Mouse (Mus musculus) yolk sac, embryonic 10.5 days (tissue): ENCODE results near the gene Tm7sf3.

Source experiments
- DNase-seq: peaks from one replicate; pipeline ENCODE4 v3.0.0-alpha.2; 2017; ENCODE audit warnings: low spot score

The Tm7sf3 gene

GRCm38 (mm10) chr6:146660591-146660990, 18.0 kb upstream of the Tm7sf3 start:
- no peak for DNase-seq

DNA sequence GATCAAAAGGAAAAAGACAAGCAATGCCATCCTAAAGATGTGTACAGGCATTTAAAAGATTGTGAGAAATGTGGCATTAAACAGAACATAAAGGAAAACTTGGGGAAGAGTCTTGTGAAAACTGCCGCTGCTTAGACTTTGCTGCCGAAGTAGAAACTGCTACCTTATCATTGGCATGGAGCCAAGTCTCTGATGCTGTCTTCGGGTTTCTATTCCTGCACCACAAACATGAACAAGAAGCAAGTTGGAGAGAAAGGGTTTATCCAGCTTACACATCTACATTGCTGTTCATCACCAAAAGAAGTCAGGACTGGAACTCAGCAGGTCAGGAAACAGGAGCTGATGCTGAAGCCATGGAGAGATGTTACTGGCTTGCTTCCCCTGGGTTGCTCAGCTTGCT, 10.6 kb upstream of the Tm7sf3 start:
- no peak for DNase-seq

- no peak for DNase-seq
Observed at GRCm38 (mm10) chr6:146651431-146651830, 8.8 kb upstream of the Tm7sf3 start.

DNA sequence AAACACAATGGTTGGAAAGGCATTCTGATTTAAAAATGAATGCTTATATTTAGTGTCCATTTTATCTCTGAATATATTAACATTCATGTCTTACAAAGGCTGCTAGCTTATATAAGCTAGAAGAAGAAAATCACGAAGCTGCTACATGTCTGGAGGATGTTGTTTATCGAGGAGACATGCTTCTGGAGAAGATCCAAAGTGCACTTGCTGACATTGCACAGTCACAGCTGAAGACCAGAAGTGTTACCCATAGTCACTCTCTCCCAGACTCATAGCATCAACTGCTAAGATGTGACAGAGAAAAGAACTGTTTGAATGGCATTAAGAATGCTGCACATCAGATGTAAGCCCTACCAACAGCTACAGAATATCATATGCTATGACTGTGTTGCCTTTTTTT, 7.4 kb upstream of the Tm7sf3 start:
- no peak for DNase-seq

GRCm38 (mm10) chr6:146643184-146643570, 553 bp upstream of the Tm7sf3 start:
- peak; percentile 60 for DNase-seq

- no peak for DNase-seq
Observed at GRCm38 (mm10) chr6:146641621-146642210, 908 bp downstream of the Tm7sf3 start.

DNA sequence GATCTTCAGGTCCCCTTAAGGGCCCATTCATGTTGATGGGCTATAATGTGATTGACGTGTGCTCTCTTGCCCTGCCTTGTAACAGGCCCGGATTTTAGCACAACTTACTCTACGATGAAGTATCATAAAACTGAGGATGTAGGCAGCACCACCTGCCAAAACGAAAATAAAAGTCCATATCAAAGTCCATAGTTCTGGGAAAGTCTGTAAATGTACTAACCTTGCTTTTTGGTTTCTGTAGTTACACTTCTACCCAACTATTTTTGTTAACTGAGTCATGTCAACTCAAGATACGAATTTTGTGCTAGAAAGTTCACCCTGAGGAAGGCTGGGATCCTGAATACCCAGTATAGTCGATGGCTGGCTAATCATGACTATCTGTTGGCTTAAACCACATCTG, 1.6 kb downstream of the Tm7sf3 start:
- no peak for DNase-seq

- no peak for DNase-seq
Observed at GRCm38 (mm10) chr6:146640068-146640965, 2.3 kb downstream of the Tm7sf3 start.

GRCm38 (mm10) chr6:146636482-146636881, 6.1 kb downstream of the Tm7sf3 start:
- DNase-seq, result no peak

DNA sequence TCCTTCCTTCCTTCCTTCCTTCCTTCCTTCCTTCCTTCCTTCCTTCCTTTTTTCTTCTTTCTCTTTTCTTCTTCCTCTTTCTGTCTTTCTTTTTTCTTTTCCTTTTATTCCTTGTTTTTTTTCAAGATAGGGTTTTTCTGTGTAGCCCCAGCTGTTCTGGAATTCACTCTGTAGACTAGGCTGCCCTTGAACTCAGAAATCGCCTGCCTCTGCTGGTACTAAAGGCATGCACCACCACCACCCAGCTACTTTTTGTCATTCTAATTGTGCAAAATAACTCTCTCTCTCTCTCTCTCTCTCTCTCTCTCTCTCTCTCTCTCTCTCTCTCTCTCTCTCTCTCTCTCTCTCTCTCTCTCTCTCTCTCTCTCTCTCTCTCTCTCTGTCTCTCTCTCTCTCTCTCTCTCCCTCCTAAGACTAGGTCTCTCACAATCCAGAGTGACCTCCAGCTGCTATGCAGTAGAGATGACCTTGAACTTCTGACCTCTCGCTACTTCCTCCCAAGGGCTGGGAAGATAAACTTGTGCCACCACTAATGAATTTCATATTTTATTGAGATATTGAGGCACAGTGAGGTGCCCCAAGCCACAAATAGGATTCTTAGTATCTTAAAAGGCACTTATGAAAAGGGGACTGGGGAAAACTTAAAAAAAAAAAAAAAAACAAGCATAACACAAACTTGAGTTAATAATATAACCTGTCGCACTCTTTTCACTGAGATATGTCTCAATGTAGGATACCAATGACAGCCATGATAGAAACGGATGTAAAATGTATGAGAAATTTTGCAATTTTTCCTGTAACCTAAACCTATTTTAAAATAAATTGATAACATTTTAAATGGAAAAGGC, 7.6 kb downstream of the Tm7sf3 start:
- no peak for DNase-seq

- DNase-seq, result peak; percentile 69
Observed at GRCm38 (mm10) chr6:146634015-146634722, 8.5 kb downstream of the Tm7sf3 start.

DNA sequence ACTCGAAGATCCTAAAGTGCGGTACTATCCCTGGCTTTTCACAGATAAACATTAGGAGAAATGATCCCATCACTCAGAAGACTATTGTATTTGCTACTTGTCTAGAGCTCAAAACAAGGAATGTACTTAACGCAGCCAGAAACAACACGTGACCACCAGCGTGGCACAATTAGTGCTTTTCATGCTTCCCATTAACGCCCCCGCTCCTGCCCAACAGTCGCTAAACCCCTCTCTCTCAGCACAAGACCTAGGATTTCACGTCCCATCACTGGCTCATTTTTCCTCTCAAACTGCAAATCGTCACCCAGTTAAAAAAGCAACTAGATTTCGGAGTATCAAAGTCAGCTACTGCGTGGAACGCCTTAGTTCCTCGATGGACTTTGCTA, 9.0 kb downstream of the Tm7sf3 start:
- DNase-seq, result no peak

DNA sequence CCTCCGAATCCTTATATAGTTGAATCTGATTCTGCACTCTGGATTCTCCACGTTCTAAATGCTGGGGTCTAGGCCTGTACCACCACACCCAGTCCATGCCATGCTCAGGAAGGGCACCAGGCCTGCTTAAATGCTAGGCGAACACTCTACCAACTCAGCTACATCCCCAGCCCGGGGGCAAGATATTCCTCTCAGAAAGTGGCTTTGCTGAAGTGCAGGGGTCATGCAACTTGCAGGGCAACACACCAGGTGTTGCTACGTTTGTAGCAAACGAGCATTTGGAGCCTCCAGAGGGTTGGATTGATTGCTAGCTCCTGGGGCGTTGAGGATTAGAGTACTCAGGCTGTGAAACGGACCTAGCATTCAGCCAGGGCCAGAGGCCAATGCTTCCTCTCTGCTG, 9.5 kb downstream of the Tm7sf3 start:
- no peak for DNase-seq

DNA sequence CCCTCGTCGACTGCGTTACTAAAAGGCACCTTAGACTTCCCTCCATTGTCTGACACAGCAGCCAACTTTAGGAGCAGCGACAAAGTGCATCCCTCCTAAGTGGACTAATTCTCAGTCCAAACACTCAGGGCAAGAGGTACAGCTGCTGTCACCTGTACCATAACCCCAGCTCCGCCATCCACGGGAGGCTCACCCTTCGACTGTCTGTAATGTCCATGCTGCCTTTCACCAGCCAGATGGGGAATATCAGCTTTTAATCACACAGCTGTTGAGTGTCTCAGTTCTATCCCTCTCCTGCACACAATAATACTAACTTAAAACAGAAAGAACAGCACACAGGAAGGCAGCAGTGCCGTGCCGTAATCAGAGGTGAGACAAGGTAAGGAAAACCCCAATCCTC, 10.2 kb downstream of the Tm7sf3 start:
- no peak for DNase-seq

DNA sequence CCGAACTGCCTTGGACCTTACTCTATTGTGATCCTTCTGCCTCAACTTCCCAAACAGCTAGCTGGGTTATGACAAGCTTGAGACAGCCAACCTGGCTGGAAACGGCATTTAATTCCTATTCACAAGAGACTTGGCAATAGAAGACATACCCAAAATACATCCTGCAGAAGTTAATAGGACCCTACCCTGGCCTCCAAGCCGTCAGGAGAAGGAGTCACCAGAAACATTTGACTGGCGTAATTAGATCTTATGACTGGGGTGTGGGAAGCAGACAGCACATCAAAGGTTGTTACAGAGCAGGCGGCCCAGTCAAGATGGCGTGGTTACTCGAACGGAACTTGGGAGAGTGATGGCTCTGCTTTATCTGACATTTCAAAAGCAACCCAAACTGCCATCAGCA, 10.8 kb downstream of the Tm7sf3 start:
- no peak for DNase-seq

- no peak for DNase-seq
Observed at GRCm38 (mm10) chr6:146630961-146631360, 11.7 kb downstream of the Tm7sf3 start.

- no peak for DNase-seq
Observed at GRCm38 (mm10) chr6:146629781-146630756, 12.6 kb downstream of the Tm7sf3 start.

GRCm38 (mm10) chr6:146628123-146628522, 14.5 kb downstream of the Tm7sf3 start:
- DNase-seq, result no peak

DNA sequence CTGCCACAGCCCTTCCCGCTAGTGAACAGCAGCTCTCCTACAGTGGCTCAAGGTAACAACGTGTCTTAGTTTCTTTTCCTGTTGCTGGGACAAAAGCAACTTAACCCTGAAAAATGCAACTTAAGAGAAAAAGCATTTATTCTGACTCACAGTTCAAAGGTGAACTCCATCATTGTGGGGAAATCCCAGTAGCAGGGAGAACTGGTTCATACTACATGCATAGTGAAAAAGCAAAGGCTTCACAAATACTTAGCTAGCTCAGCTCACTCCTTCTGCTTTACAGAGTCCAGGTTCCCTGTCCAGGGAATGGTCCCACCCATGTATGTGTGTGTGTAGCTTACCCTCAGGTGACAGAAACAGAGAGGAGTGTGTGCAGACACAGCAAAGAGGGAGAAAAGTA, 26.0 kb downstream of the Tm7sf3 start:
- DNase-seq, result no peak

GRCm38 (mm10) chr6:146615891-146616290, 26.7 kb downstream of the Tm7sf3 start:
- no peak for DNase-seq

GRCm38 (mm10) chr6:146614541-146614940, 28.1 kb downstream of the Tm7sf3 start:
- DNase-seq, result no peak
